Mouse (Mus musculus) kidney, postnatal 0 days (tissue): ENCODE data around the gene Ntf5. TPM values are rescaled to one million over a fixed set of nuclear protein-coding genes. Genes with fewer than 3 reads are reported as not detected.
A peak's percentile ranks its signal among the peaks of the same experiment; 100 is the strongest.
"Not testable (repeated sequence)": the region's sequence is repeated elsewhere in the genome, so short reads cannot be mapped to it uniquely, and the experiment has no call there.

Experiments
- ATAC-seq: fragments of 200-750 bp; cut with Nextera tagmentation; replicated peaks from 2 replicates; pipeline ENCODE4 v1.8.0; 2017; ENCODE audit warnings: low read depth, moderate number of reproducible peaks, moderate TSS enrichment, moderate library complexity; ENCODE audit not compliant: low FRiP score
- DNase-seq: peaks from one replicate; pipeline ENCODE4 v3.0.0-alpha.2; 2016; ENCODE audit warnings: low spot score
- H3K27ac ChIP-seq: fragments of 300-500 bp; sonication (generic); 2 replicates; pipeline ENCODE4 v1.5.1; 2014; ENCODE audit warnings: mild to moderate bottlenecking
- H3K27me3 ChIP-seq: fragments of 300-500 bp; sonication (generic); 2 replicates; pipeline ENCODE4 v1.6.1; 2014; ENCODE audit warnings: low read length, mixed read lengths; ENCODE audit not compliant: insufficient read depth
- H3K36me3 ChIP-seq: fragments of 300-500 bp; sonication (generic); 2 replicates; pipeline ENCODE4 v1.6.1; 2014; ENCODE audit warnings: low read length, mixed read lengths; ENCODE audit not compliant: insufficient read depth
- H3K4me1 ChIP-seq: fragments of 300-500 bp; sonication (generic); replicated peaks from 2 replicates; pipeline ENCODE4 v1.6.1; 2014; ENCODE audit warnings: antibody characterized with exemption, low read length, mixed read lengths; ENCODE audit not compliant: insufficient read depth
- H3K4me2 ChIP-seq: fragments of 300-500 bp; sonication (generic); 2 replicates; pipeline ENCODE4 v1.6.1; 2014; ENCODE audit warnings: mild to moderate bottlenecking, low read length, moderate library complexity, mixed read lengths
- H3K4me3 ChIP-seq: fragments of 300-500 bp; sonication (generic); replicated peaks from 2 replicates; pipeline ENCODE4 v1.5.1; 2014; ENCODE audit warnings: low read depth, low read length
- H3K9ac ChIP-seq: fragments of 300-500 bp; sonication (generic); 2 replicates; pipeline ENCODE4 v1.6.1; 2014; ENCODE audit warnings: low read depth, low read length
- H3K9me3 ChIP-seq: fragments of 300-500 bp; sonication (generic); replicated peaks from 2 replicates; pipeline ENCODE4 v1.6.1; 2016; ENCODE audit warnings: low read length, inconsistent platforms, mixed read lengths
- CTCF ChIP-seq: IDR thresholded peaks from 2 replicates; pipeline ENCODE4 v1.5.1; 2016; ENCODE audit warnings: antibody characterized with exemption, low read depth, mild to moderate bottlenecking, moderate library complexity
- WGBS: fragments of 180-500 bp; shearing (Covaris S2); extraction: QIAGEN DNeasy Blood & Tissue Kit; methylation state at CpG from one replicate; pipeline ENCODE4 v1.1.7; 2014; 5-methylcytosine and 5-hydroxymethylcytosine counted together
- polyA plus RNA-seq: library from polyadenylated mRNA; unstranded; fragments of >200 nt; fragmentation: Nextera tagmentation; extraction: Ambion mirVana; gene quantifications from 2 replicates; pipeline ENCODE4 v1.2.1, GENCODE M21; 2015

Ntf5 gene
- polyA plus RNA-seq, 1 experiment from 2014 or later: 1.5 TPM

- H3K4me3 ChIP-seq: no peak overlapping the region
- no peak for ATAC-seq
- H3K4me1 ChIP-seq: peaks cover 21% of the 10 kb centered on the region
- DNase-seq: no peak
- peaks cover 20% of the 10 kb centered on the region; the same call in 1 of the 2 replicates for H3K36me3 ChIP-seq
- no peaks in the 10 kb centered on the region for H3K9me3 ChIP-seq
- H3K9ac ChIP-seq: no peak overlapping the region
- no peaks in the 10 kb centered on the region for H3K27me3 ChIP-seq
- no peak overlapping the region for H3K4me2 ChIP-seq
- H3K27ac ChIP-seq: no peak overlapping the region
- WGBS: 77% methylated on average over 13 of the region's 13 CpGs
- TF ChIP-seq CTCF: no peak
Measured at GRCm38 (mm10) chr7:45455932-45456696, 42.6 kb downstream of the Ntf5 start.

GRCm38 (mm10) chr7:45456721-45457203 lies 43.3 kb downstream of the Ntf5 start:
- Histone ChIP-seq H3K9ac (no peak overlapping the region), H3K4me3 (no peak overlapping the region), H3K36me3 (peaks cover 20% of the 10 kb centered on the region; the same call in 1 of the 2 replicates), H3K4me1 (peaks cover 22% of the 10 kb centered on the region), H3K9me3 (no peaks in the 10 kb centered on the region), H3K4me2 (peak overlapping the region; percentile 85; the same call in 1 of the 2 replicates), H3K27ac (peak overlapping the region; percentile 5; the same call in 1 of the 2 replicates), H3K27me3 (no peaks in the 10 kb centered on the region)
- WGBS: 36% methylated on average over 9 of the region's 9 CpGs
- ATAC-seq (no peak), DNase-seq (no peak)
- TF ChIP-seq CTCF: no peak

DNA sequence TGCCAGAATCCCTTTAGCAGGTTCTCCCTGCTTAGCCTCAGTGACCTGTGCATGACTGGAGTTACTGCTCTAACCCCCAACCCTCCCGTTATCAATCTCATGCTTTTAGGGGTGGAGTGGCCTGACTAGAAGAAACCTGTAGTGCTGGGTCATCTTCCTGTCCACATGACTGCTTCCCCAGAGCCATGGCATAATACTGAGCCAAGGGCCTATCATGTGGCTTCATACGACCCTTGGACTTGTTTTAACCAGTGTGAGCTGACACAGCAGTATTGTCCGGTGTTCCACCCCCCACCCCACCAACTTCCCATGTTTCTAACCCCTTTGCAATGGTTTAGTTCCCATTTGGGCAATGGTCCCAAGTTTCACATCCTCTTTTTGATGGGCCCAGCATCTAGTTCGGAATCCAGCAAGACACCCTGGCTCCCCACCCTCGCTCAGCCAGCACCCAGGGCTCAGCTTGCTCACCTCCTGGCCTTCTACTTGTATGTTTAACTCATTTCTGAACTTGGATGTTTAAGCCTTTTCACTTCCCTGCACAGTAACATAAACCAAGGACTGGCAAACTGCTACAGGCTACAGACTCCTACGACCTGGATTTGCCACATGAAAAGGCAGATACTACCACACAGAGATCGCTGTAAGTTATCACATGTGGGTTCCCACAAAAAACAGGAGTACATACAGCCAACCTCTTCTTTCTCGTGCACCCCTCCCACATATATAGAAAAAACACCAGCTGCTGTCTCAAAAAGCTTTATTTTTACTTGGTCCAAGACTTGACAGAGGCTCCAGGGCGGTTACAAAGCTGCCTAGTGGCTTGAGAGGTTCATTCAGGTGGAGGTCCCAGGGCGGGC lies 43.9 kb downstream of the Ntf5 start:
- Histone ChIP-seq H3K4me1 (peaks cover 22% of the 10 kb centered on the region), H3K36me3 (peaks cover 20% of the 10 kb centered on the region; the same call in 1 of the 2 replicates), H3K9ac (peak overlapping the region; percentile 80; the same call in 1 of the 2 replicates), H3K27me3 (no peaks in the 10 kb centered on the region), H3K27ac (peak overlapping the region; percentile 88), H3K4me3 (peak overlapping the region; percentile 83), H3K4me2 (peak overlapping the region; percentile 85), H3K9me3 (no peaks in the 10 kb centered on the region)
- TF ChIP-seq CTCF: no peak
- 37% methylated on average over 9 of the region's 10 CpGs for WGBS
- DNase-seq: no peak
- peak; percentile 49 for ATAC-seq

DNA sequence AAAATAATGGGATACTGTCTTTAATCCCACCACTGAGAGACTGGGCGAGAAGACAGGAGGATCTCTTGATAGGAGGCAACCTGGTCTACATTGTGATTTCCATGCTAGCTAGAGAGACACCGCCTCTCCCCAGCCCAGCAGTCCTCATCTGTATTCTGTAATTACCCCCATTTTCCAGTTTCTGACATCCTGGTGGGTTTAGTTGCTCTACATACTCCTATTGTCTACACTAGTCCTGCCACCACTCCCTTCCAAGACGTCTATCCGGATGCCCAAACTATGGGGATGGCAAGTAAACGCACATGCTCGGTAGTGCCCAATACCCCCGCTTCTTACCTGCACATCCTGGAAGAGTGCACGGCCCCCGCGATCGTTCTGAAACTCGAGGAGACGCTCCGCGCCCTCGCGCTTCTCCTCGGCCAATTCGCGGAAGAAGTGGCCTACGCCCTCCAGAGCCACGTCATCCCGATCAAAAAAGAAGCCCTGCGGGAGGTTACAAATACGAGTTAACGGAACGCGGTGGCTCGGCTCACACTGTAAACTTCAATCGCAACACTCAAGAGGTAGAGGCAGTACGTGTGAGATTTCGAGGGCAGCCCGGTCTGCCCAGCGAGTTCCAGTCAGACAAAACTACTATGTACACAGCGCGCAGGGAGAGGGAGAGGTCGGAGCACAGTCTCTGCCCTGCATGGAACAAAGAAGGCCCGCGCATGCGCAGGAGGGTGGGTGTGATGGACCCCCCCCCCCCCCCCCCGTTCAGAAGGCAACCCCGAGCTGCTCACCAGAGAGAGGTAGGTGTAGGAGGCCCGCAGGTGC lies 45.5 kb downstream of the Ntf5 start:
- DNase-seq (peak; percentile 90), ATAC-seq (peak; percentile 22)
- peak overlapping the region; percentile 85 for H3K4me2 ChIP-seq
- no peak for TF ChIP-seq CTCF
- H3K27ac ChIP-seq: peak overlapping the region; percentile 88
- WGBS: under 1% methylated on average over 41 of the region's 43 CpGs
- H3K4me3 ChIP-seq: peak overlapping the region; percentile 83
- no peaks in the 10 kb centered on the region for H3K9me3 ChIP-seq
- peak overlapping the region; percentile 80 for H3K9ac ChIP-seq
- no peaks in the 10 kb centered on the region for H3K27me3 ChIP-seq
- peaks cover 16% of the 10 kb centered on the region; the same call in 1 of the 2 replicates for H3K36me3 ChIP-seq
- H3K4me1 ChIP-seq: peaks cover 22% of the 10 kb centered on the region

DNA sequence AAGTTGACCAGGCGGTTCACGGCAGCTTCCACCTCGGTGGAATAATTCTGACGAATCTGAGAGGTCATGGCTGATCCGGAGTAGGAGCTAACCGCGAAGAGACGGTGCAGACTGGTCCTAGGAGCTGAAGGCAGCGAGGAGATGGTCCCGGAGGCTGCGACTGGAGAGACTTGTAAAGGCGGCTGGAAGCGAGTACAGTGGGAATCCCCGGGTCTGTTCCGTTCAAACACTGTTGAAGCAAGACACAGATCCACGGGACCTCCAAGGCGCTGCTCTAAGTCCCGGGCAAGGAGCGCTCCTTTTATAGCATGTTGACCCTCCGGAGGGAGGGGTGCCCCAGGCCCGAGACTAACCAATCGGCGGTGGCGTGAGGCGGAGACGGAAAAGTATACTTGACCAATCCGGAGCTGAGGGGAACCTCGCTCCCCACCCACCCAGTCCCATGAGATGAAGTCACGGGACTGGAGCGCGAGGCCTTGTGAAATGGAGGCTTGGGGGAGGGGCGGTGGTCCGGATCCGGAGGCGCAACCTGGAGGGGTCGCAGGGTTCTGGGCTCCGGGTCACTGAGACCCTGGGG lies 46.2 kb downstream of the Ntf5 start, which contains the start of gene Ftl1:
Gene Ftl1 (minus strand): TSS at position 321 of the 577 bp plus-strand sequence.
- H3K9ac ChIP-seq: peak within 1 kb of the TSS; percentile 80
- H3K4me3 ChIP-seq: peak within 1 kb of the TSS; percentile 83
- peak within 1 kb of the TSS; percentile 85 for H3K4me2 ChIP-seq
- H3K9me3 ChIP-seq, H3K27me3 ChIP-seq: not testable (repeated sequence)
- DNase-seq (peak; percentile 100), ATAC-seq (peak; percentile 91)
- under 1% methylated on average over 25 of the region's 37 CpGs for WGBS
- peak within 1 kb of the TSS; percentile 89 for H3K27ac ChIP-seq
- peaks cover 15% of the 10 kb centered on the region; the same call in 1 of the 2 replicates for H3K36me3 ChIP-seq
- peaks cover 22% of the 10 kb centered on the region for H3K4me1 ChIP-seq
